Mouse (Mus musculus): Measurements from ENCODE around the gene Shld2. TPM values are rescaled to one million over a fixed set of nuclear protein-coding genes. Genes with fewer than 3 reads are reported as not detected.

The Shld2 gene
- total RNA-seq, 2 experiments from 2014 or later = 10.7 to 11.8 TPM

DNA sequence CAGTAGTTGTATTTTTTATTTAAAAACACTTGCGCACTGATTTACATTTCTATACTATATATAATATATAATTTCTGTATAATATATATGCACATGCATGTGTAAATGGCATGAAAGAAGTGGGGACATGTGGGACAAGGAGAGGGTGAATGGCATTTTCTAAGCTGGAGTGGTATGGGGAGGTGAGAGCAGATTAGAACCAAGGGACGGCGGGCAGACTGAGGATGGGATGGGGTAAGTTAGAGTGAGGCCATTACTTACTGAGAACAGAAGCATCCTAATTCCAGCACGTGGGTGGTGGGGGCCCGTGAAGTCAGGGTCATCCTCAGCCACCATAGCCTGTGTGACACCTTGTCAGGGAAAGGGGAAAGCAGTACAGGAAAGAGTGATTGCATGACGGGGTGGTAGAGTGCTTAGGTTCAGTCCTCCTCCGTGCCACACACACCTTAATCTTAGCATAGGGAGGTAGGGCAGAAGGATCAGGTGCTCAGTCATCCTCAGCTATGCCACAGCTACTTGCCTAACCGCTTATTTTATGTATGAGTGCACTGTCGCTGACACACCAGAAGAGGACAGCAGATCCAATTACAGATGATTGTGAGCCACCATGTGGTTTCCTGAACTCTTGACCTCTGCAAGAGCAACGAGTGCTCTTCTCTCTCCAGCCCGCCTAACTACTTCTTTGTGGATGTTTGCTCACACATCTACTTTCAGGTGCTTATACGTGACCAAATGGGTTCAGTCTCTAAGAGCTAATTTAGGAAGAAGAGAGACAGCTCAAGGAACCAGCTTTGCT is 35.7 kb upstream of the Shld2 start:
- Histone ChIP-seq H3K4me3 (no peak overlapping the region), H3K27ac (no peak overlapping the region)
- TF ChIP-seq CTCF (IDR thresholded peaks at IDR 0.05) = peak; percentile 9; the same call in 1 of the 2 replicates
- DNase-seq = no peak
- intact Hi-C loops (cut with DNase I) = no loop called here

DNA sequence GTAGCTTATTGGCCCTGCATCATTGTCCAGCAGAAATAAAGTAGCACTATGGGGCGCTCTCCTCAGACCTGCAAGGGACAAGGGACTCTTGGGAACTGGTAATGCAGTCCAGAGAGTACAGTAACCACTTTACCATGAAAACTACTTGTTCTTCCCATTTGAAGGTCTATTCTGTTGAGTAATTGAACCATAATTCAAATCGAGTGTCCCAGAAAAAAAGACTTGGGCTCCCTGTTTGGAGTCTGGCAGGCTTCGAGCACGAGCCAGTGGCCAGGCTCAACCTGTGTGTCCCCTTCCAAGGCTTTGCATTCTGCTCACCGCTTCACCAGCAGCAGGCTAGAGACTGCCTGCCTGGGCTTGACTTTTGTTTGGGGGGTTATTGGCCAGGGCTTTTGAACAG is 34.1 kb upstream of the Shld2 start:
- H3K4me3 ChIP-seq = no peak overlapping the region
- H3K27ac ChIP-seq = no peak overlapping the region
- intact Hi-C loops (cut with DNase I) = no loop called here
- DNase-seq = no peak
- no peak for TF ChIP-seq CTCF (IDR thresholded peaks at IDR 0.05)

DNA sequence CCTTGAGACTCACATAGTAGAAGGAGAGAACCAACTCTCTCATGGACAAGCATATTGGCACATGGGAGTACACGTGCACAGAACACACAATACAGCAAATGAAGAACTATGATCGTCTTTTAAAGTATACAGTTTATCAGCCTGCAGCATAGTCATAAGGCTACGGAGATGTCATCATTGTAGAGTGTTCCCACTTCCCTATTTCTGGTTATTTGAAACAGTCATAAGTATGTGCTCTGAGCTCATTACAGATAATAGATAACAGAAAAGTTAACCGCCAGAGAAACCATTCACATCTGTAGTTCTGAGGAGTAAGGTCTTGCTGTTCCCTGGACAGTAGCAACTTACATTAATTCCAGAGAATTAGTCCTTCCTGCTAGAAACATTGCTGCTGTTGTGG is 32.8 kb upstream of the Shld2 start:
- Histone ChIP-seq H3K4me3 (no peak overlapping the region), H3K27ac (no peak overlapping the region)
- no peak for TF ChIP-seq CTCF (IDR thresholded peaks at IDR 0.05)
- no peak for DNase-seq
- intact Hi-C loops (cut with DNase I) = no loop called here

DNA sequence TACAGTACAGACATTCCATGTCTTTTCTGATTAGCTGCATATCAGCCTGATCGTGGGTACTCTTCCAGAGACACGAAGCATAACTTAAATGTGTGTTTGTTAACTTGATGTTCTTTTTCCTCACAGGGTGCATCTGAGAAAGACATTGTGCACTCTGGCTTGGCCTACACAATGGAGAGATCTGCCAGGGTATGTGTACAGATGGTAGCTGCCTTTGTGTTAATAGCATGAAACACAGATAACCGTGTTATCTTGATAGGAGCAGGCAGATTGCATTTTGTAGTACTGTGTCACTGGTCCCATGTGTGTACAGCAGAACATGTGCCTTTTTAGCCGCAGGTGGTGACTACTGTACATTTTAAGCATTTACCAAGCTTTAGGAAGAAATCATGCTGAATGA is 31.7 kb upstream of the Shld2 start:
- no peak overlapping the region for H3K27ac ChIP-seq
- H3K4me3 ChIP-seq = no peak overlapping the region
- no peak for DNase-seq
- TF ChIP-seq CTCF (IDR thresholded peaks at IDR 0.05) = no peak
- intact Hi-C loops (cut with DNase I) = no loop called here

DNA sequence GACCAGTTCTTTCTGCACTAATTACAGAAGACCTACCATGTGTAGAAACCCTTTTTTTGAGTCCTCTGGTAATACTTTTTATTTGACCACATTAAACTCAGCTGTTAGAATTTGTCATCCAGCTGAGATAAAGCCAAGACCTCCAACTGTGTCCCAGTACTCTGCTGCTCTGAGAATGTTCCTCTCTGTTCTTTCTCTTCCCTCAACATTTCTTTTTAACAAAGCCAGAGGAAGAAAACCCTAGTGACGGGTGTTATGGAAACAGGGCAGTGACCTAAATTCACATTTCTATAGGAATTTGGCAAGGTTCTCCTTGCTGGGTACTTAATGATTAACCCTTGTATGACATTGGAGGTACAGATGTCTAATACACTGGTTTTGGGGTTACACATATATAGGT is 29.2 kb upstream of the Shld2 start:
- intact Hi-C loops (cut with DNase I) = no loop called here
- no peak for TF ChIP-seq CTCF (IDR thresholded peaks at IDR 0.05)
- H3K4me3 ChIP-seq = no peak overlapping the region
- no peak for DNase-seq
- H3K27ac ChIP-seq = no peak overlapping the region

DNA sequence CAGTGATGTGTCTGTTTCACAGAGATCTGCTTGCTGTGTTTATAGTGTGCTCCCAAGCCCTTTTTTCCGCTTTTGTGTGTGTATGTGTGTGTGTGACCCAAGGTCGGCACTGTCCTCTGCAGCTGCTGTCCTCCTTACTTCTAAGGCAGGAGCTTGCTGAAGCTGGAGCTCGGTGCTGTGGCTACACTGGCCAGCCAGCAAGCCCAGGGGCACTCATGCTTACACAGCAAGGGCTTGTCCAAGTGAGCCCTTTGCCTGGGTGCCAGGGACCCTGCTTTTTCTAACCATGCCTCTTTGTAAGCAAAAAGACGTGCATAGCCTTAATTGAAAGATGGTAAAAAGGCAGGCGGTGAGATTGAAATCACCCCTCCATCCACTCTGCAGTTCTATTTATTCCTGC is 22.2 kb upstream of the Shld2 start:
- intact Hi-C loops (cut with DNase I) = no loop called here
- H3K27ac ChIP-seq = no peak overlapping the region
- H3K4me3 ChIP-seq = no peak overlapping the region
- no peak for DNase-seq
- no peak for TF ChIP-seq CTCF (IDR thresholded peaks at IDR 0.05)

DNA sequence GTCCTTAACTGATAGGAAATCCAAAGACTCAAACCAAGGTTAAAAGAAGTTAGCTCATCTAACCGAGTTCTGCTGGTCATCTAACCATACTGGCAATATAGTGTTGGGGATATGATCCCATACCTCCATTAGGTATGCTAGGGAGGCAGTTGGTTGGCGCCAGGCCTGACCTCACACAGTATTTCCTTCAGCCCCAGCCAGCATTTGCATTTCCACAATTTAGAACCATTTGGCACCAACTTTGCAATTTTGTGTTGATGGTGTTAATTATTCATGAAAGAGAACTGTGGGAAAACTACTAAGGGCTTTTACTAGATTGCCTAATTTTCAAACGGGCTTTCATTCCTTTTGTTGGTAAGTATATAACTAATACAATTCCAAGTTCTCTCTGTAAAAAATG is 21.6 kb upstream of the Shld2 start:
- H3K4me3 ChIP-seq = no peak overlapping the region
- TF ChIP-seq CTCF (IDR thresholded peaks at IDR 0.05) = no peak
- DNase-seq = no peak
- no peak overlapping the region for H3K27ac ChIP-seq
- intact Hi-C loops (cut with DNase I) = no loop called here

DNA sequence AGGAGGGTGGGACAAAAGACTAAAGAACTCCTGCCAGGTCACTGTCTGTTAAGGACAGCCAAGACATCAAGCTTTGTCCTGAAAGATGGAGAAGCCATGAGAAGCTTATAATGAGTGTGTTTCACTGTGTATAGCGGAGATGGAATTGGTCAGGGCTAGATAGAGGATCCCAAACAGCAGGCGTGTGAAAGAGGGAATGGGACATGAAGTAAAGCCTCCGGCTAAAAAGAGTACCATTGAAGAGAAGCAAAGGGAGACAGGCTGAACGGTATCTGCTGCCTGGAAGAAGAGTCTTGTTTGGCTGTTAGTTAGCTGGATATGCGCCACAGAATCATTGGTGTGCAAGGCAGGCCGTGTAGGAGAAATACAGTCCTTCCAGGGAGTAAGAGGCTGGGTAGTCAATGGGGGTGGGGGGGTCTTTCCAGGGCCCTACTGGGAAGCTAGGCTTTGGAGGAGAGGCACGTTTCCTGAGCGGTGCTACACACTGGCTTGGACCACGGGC is 20.4 kb upstream of the Shld2 start:
- intact Hi-C loops (cut with DNase I) = no loop called here
- no peak for DNase-seq
- no peak for TF ChIP-seq CTCF (IDR thresholded peaks at IDR 0.05)
- Histone ChIP-seq H3K4me3 (no peak overlapping the region), H3K27ac (no peak overlapping the region)

DNA sequence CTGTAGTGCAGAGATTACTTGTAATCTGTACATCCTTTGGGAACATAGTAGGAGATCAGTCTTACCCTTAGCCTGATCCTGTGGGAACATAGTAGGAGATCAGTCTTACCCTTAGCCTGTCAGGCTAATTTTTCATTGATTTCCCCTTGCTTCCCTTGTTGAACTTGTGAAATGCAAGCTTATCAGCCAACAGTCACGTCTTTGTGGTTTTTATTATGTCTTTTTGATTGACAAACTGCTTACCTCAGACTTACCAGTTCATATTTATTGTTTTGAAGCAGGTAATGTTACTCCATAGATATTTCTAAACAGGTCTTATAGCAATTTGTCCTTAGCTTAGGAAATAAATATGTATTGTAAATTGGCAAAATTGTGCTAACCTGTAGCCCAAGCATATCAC is 17.3 kb upstream of the Shld2 start:
- no peak overlapping the region for H3K27ac ChIP-seq
- H3K4me3 ChIP-seq = no peak overlapping the region
- DNase-seq = no peak
- TF ChIP-seq CTCF (IDR thresholded peaks at IDR 0.05) = no peak
- intact Hi-C loops (cut with DNase I) = no loop called here

DNA sequence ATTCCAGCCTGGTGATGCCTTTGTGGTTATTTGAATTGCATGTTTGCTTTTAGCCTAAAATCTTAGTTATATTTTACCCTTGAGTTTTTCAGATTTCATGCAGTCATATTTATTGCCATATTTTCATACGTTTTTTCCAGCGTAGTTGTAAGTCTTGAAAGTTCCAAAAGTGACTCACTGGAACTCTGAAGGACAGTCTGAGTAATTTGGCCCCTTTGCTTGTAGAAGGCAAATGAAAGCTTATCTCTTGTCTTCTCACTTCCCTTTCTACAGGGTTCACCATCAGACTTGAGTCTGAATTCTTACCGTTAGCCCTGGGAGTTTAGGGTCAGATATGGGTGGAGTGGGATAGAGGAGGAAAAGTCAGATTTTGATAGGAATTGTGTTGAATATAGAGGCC is 16.3 kb upstream of the Shld2 start:
- intact Hi-C loops (cut with DNase I) = no loop called here
- Histone ChIP-seq H3K4me3 (no peak overlapping the region), H3K27ac (no peak overlapping the region)
- no peak for TF ChIP-seq CTCF (IDR thresholded peaks at IDR 0.05)
- no peak for DNase-seq

DNA sequence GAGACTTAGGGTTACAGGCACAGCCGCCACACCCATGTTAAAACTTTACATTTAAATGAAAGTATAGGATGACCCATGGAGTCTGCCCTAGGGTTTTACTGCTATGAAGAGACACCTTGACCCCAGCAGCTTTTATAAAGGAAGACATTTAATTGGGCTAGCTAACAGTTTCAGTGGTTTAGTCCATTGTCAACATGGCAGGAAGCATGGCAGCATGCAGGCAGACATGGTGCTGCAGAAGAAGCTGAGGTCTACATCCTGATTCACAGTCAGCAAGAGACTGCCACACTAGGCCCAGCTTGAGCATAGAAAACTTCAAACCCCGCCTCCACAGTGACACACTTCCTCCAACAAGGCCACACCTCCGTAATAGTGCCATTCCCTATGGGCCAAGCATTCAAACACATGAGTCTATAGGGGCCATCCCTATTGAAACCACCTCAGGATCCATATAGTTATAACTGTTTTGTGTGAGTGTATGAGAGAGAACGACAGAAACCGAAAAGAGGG is 13.3 kb upstream of the Shld2 start:
- DNase-seq = no peak
- intact Hi-C loops (cut with DNase I) = no loop called here
- no peak overlapping the region for H3K4me3 ChIP-seq
- no peak overlapping the region for H3K27ac ChIP-seq
- TF ChIP-seq CTCF (IDR thresholded peaks at IDR 0.05) = no peak

DNA sequence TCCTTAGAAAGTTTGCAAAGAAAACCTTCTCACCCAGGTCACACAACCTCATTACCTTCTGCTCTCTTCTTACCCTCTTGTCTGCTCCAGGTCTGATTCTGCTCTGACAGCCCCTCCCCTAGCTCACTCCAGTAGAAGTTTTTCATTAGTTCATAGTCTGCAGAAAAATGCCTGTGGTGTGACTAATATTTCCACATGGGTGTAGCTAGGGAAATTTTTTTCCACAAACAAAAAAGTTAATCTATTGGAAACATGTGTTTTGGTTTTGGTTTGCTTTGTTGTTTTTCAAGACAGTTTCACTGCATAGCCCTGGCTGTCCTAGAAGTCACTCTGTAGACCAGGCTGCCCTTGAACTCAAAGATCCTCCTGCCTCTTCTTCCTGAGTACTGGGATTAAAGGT is 7.8 kb upstream of the Shld2 start:
- no peak for TF ChIP-seq CTCF (IDR thresholded peaks at IDR 0.05)
- H3K27ac ChIP-seq = peak overlapping the region; percentile 46; the same call in 1 of the 2 replicates
- intact Hi-C loops (cut with DNase I) = loop anchor here (10.0 kb wide), 1 partner anchor 357 kb away; the partner anchor contains the start of gene Wapl

DNA sequence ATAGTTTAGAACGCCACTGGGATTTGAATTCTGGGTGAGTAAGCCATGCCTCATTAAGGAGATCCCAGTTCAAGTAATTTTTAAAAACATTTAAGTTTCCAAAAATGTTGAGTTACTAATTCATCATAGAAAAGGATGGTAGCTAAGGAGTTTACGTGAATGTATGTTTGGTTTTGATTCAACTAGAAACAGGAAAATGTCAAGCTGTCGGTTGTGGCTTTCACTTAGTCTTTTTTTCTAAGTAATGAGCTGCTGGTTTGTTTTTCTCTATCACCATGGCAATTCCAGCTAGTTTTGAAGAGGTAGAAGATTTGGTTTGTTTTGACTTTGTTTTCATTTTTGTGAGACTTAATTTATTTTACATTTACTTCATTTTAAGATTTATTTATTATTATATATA is 7.1 kb upstream of the Shld2 start:
- TF ChIP-seq CTCF (IDR thresholded peaks at IDR 0.05) = no peak
- no peak for DNase-seq
- peak overlapping the region; percentile 46; the same call in 1 of the 2 replicates for H3K27ac ChIP-seq
- no peak overlapping the region for H3K4me3 ChIP-seq
- intact Hi-C loops (cut with DNase I) = loop anchor here (10.0 kb wide), 1 partner anchor 357 kb away; the partner anchor contains the start of gene Wapl

More for the DNA sequence above, 7.8 kb upstream of the Shld2 start:
- H3K4me3 ChIP-seq = no peak overlapping the region
- DNase-seq = no peak

All from gastrocnemius, adult 2 months (tissue).